Mouse (Mus musculus) spleen, adult 2 months (tissue): ENCODE results near the gene Tmie. TPM values are rescaled to one million over a fixed set of nuclear protein-coding genes. Genes with fewer than 3 reads are reported as not detected.

Experiments
- DNase-seq, 2 experiments: peaks; one replicate each; pipeline versions ENCODE4 v3.0.0 to v3.0.0-alpha.2; 2012 to 2021; ENCODE audit warnings: low spot score in 2 of 2, low read depth in 1 of 2
- H3K27ac ChIP-seq: fragments of 200-500 bp; 2 replicates; pipeline ENCODE4 v1.5.1; 2012; ENCODE audit warnings: low read length, inconsistent platforms; ENCODE audit not compliant: insufficient read depth
- H3K27me3 ChIP-seq: fragments of 200-500 bp; 2 replicates; pipeline ENCODE4 v1.6.1; 2012; ENCODE audit warnings: mild to moderate bottlenecking, moderate library complexity, low read length, inconsistent platforms; ENCODE audit not compliant: control insufficient read depth, insufficient read depth
- H3K36me3 ChIP-seq: fragments of 200-500 bp; 2 replicates; pipeline ENCODE4 v1.6.1; 2012; ENCODE audit warnings: mild to moderate bottlenecking, low read length, inconsistent platforms; ENCODE audit not compliant: control insufficient read depth, insufficient read depth
- H3K4me1 ChIP-seq: fragments of 200-500 bp; 2 replicates; pipeline ENCODE4 v1.6.1; 2011; ENCODE audit warnings: inconsistent platforms; ENCODE audit not compliant: control insufficient read depth, insufficient read depth, insufficient read length
- H3K4me3 ChIP-seq: fragments of 200-500 bp; 2 replicates; pipeline ENCODE4 v1.5.1; 2011; ENCODE audit warnings: mild to moderate bottlenecking, inconsistent platforms; ENCODE audit not compliant: insufficient read depth, insufficient read length; ENCODE audit errors: extremely low read depth
- CTCF ChIP-seq: fragments of 200-500 bp; IDR thresholded peaks from 2 replicates; pipeline ENCODE4 v1.5.1; 2011; ENCODE audit warnings: mild to moderate bottlenecking, inconsistent platforms; ENCODE audit not compliant: insufficient read depth, insufficient read length, insufficient replicate concordance; ENCODE audit errors: extremely low read depth
- POLR2A ChIP-seq: fragments of 200-500 bp; IDR thresholded peaks from 2 replicates; pipeline ENCODE4 v1.6.1; 2011; ENCODE audit warnings: low read depth, low read length, inconsistent platforms
- WGBS: fragments of 180-500 bp; shearing (Covaris S2); methylation state at CpG from one replicate; pipeline ENCODE4 v1.1.7; 2018; 5-methylcytosine and 5-hydroxymethylcytosine counted together
- polyA plus RNA-seq: library from polyadenylated mRNA; depleted of rRNA; stranded (reverse); fragments of >200 nt; gene quantifications from 2 replicates; pipeline ENCODE4 v1.2.3, GENCODE M21; 2012

The Tmie gene
- polyA plus RNA-seq, 1 experiment, result 3.0 TPM

DNA sequence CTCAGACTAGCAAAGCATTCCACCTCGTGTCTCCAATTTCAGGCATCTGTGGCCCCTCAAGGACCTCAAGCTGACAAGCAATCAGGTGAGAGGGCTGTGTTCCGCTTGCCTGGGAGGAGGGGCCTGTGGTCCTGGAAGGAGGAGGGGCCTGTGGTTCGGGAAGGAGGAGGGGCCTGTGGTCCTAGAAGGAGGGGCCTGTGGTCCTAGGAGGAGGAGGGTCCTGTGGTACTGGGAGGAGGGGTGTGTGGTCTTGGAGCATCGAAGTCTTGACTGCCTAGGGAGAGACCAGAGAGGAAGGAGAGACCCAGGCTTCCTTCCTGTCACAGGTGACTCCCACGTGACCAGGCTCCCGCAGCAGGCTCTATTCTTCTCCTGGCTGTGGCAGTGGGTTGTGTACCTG, 16.7 kb upstream of the Tmie start:
- DNase-seq, result peak; percentile 43 to 55
- WGBS, result 6% methylated on average over 6 of the region's 6 CpGs
- no peak overlapping the region for H3K4me3 ChIP-seq

DNA sequence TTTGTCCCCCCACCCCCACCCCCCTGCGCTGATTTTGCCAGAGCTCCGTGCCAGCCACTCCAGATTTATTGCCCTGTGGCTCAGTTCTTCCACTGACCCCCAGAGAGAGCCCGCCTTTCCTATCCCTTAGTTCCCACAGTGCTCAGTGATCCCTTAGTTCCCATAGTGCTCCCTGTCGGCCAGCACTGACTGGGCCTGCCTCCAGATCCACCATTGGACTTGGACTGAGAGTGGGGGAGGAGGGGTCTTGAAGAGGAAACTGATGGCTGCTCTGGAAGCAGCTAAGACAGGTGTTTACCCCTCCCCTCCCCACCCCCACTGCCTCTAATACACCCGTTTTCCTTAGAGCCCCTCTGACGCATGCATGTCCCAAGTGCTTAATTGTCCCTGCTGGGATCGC, 16.1 kb upstream of the Tmie start:
- H3K36me3 ChIP-seq, result no peaks in the 10 kb centered on the region
- H3K4me3 ChIP-seq, result no peak overlapping the region
- WGBS, result 61% methylated on average over 7 of the region's 7 CpGs
- H3K27ac ChIP-seq, result peak overlapping the region; percentile 27; the same call in 1 of the 2 replicates
- DNase-seq, result no peak
- H3K4me1 ChIP-seq, result no peaks in the 10 kb centered on the region; the same call in 1 of the 2 replicates
- no peaks in the 10 kb centered on the region for H3K27me3 ChIP-seq
- TF ChIP-seq CTCF (no peak), POLR2A (no peak)

More for the DNA sequence above, 16.7 kb upstream of the Tmie start:
- H3K4me1 ChIP-seq, result no peaks in the 10 kb centered on the region; the same call in 1 of the 2 replicates
- TF ChIP-seq CTCF (no peak), POLR2A (no peak)
- no peaks in the 10 kb centered on the region for H3K27me3 ChIP-seq
- no peaks in the 10 kb centered on the region for H3K36me3 ChIP-seq
- H3K27ac ChIP-seq, result peak overlapping the region; percentile 45

DNA sequence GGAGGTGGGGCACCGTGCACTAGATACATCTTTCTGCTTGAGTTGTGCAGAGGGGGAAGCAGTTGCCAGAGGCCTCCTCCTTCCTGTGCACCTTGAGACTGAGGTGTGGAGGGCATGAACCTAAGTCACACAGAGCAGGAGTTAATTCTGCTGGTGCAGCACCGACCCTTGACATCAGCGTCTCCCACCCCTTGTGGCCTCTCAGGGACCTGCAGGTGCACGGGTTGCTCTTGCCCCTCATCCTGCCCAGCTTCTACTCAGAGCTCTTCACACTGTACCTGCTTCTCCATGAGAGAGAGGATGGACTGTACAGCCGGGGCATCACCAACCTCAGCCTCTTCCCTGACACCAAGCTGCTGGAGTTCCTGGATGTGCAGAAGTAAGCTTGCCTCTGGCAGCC, 15.6 kb upstream of the Tmie start:
- Histone ChIP-seq H3K27me3 (no peaks in the 10 kb centered on the region), H3K4me3 (no peak overlapping the region), H3K27ac (peak overlapping the region; percentile 22), H3K4me1 (no peaks in the 10 kb centered on the region; the same call in 1 of the 2 replicates), H3K36me3 (no peaks in the 10 kb centered on the region)
- WGBS, result 29% methylated on average over 5 of the region's 5 CpGs
- DNase-seq, result no peak
- no peak for TF ChIP-seq CTCF
- no peak for TF ChIP-seq POLR2A

DNA sequence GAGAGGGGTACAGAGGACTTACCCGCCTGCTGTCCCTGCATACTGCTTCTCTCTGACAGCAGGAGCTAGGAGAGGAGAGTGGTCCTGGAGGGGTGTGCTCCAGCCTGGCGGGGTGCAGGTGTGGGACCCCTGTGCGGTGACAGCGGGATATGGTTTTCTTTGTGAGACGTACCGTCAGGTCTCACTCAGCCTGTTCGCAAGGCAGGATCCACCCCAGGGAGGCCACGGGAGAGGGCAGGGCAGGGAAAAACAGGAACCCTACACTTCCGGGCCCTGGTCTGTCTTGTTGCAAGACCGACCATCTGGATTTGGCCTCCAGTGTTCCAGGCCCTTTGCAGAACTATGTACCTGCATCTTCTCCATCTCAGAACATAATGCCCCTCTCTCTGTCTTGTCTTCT, 13.5 kb upstream of the Tmie start:
- Histone ChIP-seq H3K27ac (no peak overlapping the region), H3K4me3 (no peak overlapping the region), H3K27me3 (no peaks in the 10 kb centered on the region), H3K4me1 (no peaks in the 10 kb centered on the region; the same call in 1 of the 2 replicates), H3K36me3 (no peaks in the 10 kb centered on the region)
- 65% methylated on average over 10 of the region's 10 CpGs for WGBS
- no peak for TF ChIP-seq CTCF
- no peak for TF ChIP-seq POLR2A
- DNase-seq, result no peak

DNA sequence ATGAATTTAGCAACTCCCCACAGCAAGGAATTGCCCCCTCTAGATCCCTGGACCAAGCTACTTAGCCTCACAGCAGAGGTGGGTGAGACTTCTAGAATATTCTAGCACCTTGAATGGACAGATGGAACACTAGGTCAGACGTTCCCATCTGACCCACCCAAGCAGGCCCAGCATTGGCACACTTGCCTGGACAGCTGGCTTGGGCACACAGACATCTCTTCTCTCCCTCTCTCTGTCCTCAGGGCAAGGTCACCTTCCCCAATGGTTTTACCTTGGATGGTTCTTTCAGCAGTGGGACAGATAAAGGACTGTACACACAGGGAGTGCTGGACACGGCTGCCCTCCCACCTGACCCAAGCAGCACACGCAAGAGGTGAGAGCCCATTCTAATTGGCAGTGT, 12.6 kb upstream of the Tmie start:
- Histone ChIP-seq H3K4me3 (no peak overlapping the region), H3K27me3 (no peaks in the 10 kb centered on the region), H3K4me1 (no peaks in the 10 kb centered on the region; the same call in 1 of the 2 replicates), H3K36me3 (no peaks in the 10 kb centered on the region), H3K27ac (no peak overlapping the region)
- WGBS, result 84% methylated on average over 3 of the region's 3 CpGs
- TF ChIP-seq CTCF, result no peak
- TF ChIP-seq POLR2A, result no peak
- DNase-seq, result no peak

DNA sequence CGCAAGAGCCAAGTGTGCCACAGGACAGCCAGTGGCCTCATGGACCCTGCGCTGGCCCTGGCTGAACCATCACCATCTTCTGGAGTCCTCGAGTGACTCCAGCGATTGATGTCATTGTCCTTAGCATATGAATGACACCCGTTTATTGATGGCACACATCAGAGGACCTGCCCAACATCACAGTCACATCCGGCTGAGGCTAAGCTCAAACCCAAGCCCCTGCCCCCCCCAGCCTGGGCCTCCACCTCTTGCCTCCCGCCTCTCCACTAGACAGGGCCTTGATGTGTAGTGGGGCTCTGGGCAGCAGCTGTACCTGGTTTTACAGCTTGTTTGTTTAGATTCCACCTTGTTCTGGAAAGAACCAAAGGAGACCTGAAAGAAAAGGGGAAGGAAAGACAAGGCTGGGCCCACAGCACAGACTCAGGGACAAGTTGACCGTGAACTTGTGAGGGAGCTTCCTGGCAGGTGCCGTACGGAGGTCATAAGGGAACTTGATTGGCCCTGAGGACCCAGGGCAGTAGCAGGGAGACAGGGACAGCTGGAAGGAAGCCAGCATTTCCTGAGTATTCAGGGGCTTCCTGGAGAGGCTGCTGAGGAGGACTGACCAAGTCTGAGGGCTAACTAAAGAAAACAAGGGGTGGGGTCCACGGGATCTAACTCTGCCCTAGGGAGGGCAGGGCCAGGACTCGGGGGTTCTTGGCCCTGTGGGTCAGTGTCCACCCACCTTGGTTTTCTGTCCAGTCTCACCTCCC, 11.3 kb upstream of the Tmie start:
- no peak overlapping the region for H3K27ac ChIP-seq
- DNase-seq, result no peak
- 44% methylated on average over 12 of the region's 12 CpGs for WGBS
- H3K36me3 ChIP-seq, result no peaks in the 10 kb centered on the region
- no peaks in the 10 kb centered on the region; the same call in 1 of the 2 replicates for H3K4me1 ChIP-seq
- H3K27me3 ChIP-seq, result no peaks in the 10 kb centered on the region
- no peak overlapping the region for H3K4me3 ChIP-seq
- no peak for TF ChIP-seq CTCF
- TF ChIP-seq POLR2A, result no peak
